Mouse (Mus musculus) hindbrain, postnatal 0 days (tissue): Measurements from ENCODE around the gene Gm20388. TPM values are rescaled to one million over a fixed set of nuclear protein-coding genes. Genes with fewer than 3 reads are reported as not detected.

Experiments
- ATAC-seq: fragments of 200-750 bp; cut with Nextera tagmentation; 2 replicates; pipeline ENCODE4 v1.8.0; 2017; ENCODE audit warnings: mild to moderate bottlenecking, moderate TSS enrichment, moderate library complexity
- DNase-seq: peaks from one replicate; pipeline ENCODE4 v3.0.0-alpha.2; 2015; ENCODE audit warnings: low spot score
- H3K27ac ChIP-seq: fragments of 300-500 bp; sonication (generic); 2 replicates; pipeline ENCODE4 v1.5.1; 2014; ENCODE audit warnings: mild to moderate bottlenecking
- H3K27me3 ChIP-seq: fragments of 300-500 bp; sonication (generic); 2 replicates; pipeline ENCODE4 v1.6.1; 2014; ENCODE audit warnings: low read length, mixed read lengths; ENCODE audit not compliant: insufficient read depth
- H3K36me3 ChIP-seq: fragments of 300-500 bp; sonication (generic); 2 replicates; pipeline ENCODE4 v1.6.1; 2014; ENCODE audit warnings: low read length, mixed read lengths; ENCODE audit not compliant: insufficient read depth
- H3K4me1 ChIP-seq: fragments of 300-500 bp; sonication (generic); 2 replicates; pipeline ENCODE4 v1.6.1; 2014; ENCODE audit warnings: antibody characterized with exemption, low read length, mixed read lengths; ENCODE audit not compliant: insufficient read depth
- H3K4me2 ChIP-seq: fragments of 300-500 bp; sonication (generic); 2 replicates; pipeline ENCODE4 v1.6.1; 2014; ENCODE audit warnings: low read depth, mild to moderate bottlenecking, low read length, moderate library complexity, mixed read lengths
- H3K4me3 ChIP-seq: fragments of 300-500 bp; sonication (generic); 2 replicates; pipeline ENCODE4 v1.5.1; 2014; ENCODE audit warnings: low read length
- H3K9ac ChIP-seq: fragments of 300-500 bp; sonication (generic); replicated peaks from 2 replicates; pipeline ENCODE4 v1.6.1; 2014; ENCODE audit warnings: mild to moderate bottlenecking, low read length, moderate library complexity, mixed read lengths
- H3K9me3 ChIP-seq: fragments of 300-500 bp; sonication (generic); 2 replicates; pipeline ENCODE4 v1.6.1; 2016; ENCODE audit warnings: low read length, mixed read lengths
- CTCF ChIP-seq: IDR thresholded peaks from 2 replicates; pipeline ENCODE4 v1.5.1; 2016; ENCODE audit warnings: antibody characterized with exemption, control low read depth, low read depth
- WGBS: fragments of 180-500 bp; shearing (Covaris S2); extraction: QIAGEN DNeasy Blood & Tissue Kit; methylation state at CpG from one replicate; pipeline ENCODE4 v1.1.7; 2014; 5-methylcytosine and 5-hydroxymethylcytosine counted together
- polyA plus RNA-seq: library from polyadenylated mRNA; unstranded; fragments of >200 nt; fragmentation: Nextera tagmentation; extraction: Ambion mirVana; gene quantifications from 2 replicates; pipeline ENCODE4 v1.2.1, GENCODE M21; 2015
- total RNA-seq: library from RNA; depleted of rRNA; stranded (reverse); fragments of >200 nt; gene quantifications from 2 replicates; pipeline ENCODE4 v1.2.3, GENCODE M21; 2014

The Gm20388 gene
- total and polyA plus RNA-seq, 2 experiments from 2014 or later = 71.3 TPM; not detected in 1

DNA sequence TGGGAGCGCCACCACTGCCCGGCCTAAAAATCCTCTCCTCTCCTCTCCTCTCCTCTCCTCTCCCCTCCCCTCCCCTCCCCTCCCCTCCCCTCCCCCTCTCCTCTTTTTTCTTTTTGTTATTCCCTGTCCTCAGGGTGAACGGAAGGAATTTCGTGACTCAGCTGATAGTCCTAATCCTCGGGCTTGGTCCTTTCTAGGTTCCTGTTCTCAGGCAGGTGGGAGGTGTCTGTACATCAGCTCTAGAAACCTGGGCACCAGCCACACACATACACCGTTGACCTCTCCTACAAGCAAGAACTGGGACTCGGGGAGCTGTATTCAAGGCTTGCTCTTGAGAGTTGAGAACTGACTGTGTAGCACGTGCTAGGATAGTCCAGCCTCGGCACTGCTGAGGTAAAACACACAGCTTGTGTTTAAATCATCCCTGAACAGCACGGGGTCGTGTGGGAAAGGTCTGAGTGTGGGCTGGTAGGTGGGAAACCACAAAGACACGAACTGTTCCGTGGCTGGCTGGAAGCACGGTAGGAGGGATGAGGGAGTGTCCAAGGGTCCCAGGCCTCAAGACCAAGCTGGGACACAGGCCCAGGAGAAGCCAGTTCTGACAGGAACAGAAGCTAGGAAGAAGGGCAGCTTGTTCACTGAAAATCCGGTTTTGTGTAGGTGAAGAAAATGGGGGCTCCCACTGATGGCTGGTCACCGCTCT, 620.5 kb downstream of the Gm20388 start:
- Histone ChIP-seq H3K27ac (no peak overlapping the region), H3K27me3 (no peaks in the 10 kb centered on the region), H3K9me3 (no peaks in the 10 kb centered on the region), H3K36me3 (no peaks in the 10 kb centered on the region), H3K4me2 (no peak overlapping the region), H3K4me3 (no peak overlapping the region), H3K9ac (no peak overlapping the region), H3K4me1 (peaks cover 37% of the 10 kb centered on the region)
- TF ChIP-seq CTCF = no peak
- no peak for DNase-seq
- WGBS = 62% methylated on average over 16 of the region's 16 CpGs
- no peak for ATAC-seq

DNA sequence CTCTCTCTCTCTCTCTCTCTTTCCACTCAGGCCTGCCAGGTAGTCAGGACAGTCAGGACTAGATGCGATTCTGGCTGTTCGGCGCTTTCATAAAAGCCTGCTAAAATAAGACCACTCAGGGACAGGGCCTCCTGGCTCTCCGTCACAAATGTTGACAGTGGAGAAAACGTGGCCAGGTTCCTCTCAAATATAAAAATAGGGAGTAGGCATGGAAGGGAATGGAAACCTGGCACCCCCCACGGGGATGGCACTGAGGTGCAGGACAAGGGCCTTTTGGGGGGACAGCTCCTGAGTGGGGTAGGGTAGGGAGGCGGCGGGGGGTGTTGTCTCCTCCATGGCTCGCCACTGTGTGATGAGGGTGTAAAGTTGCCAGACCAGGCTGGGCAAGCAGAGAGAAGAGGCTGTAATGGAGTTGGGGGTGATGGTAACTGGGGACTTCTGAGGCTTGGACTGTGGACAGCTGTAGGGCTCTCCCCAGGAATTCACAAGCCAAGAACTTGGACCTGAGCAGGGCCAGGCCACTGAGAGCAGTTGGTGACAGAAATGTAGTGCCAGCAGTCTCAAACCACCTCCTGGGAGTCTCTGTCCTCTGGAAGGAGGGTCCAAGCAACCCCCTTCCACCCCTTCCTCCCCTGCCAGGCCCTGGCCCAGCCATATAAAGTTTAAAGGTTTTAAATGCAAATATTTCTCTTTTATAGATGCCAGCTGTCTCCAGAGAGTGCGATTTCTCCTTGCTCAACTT, 621.3 kb downstream of the Gm20388 start:
- H3K27ac ChIP-seq = peak overlapping the region; percentile 60
- H3K4me1 ChIP-seq = peaks cover 44% of the 10 kb centered on the region
- no peaks in the 10 kb centered on the region for H3K9me3 ChIP-seq
- no peaks in the 10 kb centered on the region for H3K36me3 ChIP-seq
- no peak overlapping the region for H3K9ac ChIP-seq
- no peak overlapping the region for H3K4me2 ChIP-seq
- WGBS = 53% methylated on average over 10 of the region's 10 CpGs
- ATAC-seq (peak; percentile 6; the same call in 1 of the 2 replicates), DNase-seq (peak; percentile 40)
- no peaks in the 10 kb centered on the region for H3K27me3 ChIP-seq
- no peak overlapping the region for H3K4me3 ChIP-seq
- TF ChIP-seq CTCF = no peak

DNA sequence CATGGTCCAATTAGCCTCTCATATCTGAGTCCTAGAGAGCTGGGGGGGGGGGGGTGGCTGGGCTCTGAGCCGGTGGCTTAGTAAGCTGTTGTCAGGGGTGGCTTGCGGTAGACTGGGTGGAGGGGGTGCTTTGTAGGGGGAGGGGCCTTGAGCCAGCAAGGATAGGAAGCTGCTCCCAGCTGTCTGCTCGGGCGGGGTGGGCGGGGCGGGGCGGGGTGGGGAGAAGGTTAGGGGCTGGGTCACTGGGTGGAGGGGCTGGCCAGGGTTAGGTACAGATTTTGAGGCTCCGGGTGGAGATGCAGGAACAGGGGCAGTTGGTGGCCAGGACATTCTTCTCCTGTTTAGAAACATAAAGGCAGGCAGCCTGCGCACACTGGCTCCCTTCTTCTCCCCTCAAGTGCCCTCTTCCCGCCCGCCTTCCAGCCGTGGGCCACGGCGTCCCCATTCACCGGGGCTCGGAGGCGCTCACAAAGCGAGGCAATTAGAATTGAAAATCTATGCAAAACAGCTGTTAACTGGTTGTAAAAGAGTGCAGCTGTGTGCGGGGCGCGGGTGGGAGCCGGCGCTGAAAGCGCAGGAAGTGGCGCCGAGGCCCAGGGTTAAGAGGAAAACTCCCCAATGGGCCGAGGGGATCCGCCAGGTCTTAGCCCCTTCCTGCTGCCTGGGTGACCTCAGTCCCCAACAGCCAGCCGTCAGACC, 622.0 kb downstream of the Gm20388 start:
- no peak for TF ChIP-seq CTCF
- Histone ChIP-seq H3K9me3 (no peaks in the 10 kb centered on the region), H3K4me3 (no peak overlapping the region), H3K27me3 (no peaks in the 10 kb centered on the region), H3K4me1 (peaks cover 43% of the 10 kb centered on the region), H3K9ac (no peak overlapping the region), H3K36me3 (no peaks in the 10 kb centered on the region), H3K27ac (no peak overlapping the region), H3K4me2 (peak overlapping the region; percentile 38)
- 8% methylated on average over 27 of the region's 29 CpGs for WGBS
- ATAC-seq = peak; percentile 31; the same call in 1 of the 2 replicates
- DNase-seq = peak; percentile 63

DNA sequence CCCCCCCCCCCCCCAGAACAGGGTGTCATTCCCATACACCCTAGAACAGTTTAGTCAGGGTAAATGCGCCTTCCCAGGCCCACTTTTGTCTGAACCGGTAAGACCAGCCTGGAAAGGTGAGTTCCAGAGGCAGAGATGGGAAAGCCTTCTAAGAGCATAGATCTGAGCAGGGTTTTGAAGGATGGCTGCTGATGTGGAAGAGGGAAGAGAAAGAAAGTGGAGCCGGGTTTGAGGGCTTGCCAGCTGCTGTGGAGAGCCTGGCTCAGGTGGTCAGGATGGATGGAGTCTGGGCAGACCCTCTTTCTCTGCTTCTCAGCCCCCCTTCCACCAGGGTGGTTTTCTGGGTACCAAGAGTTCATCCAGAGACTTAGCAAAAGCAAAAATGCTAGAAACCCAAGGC, 622.7 kb downstream of the Gm20388 start:
- H3K27me3 ChIP-seq = no peaks in the 10 kb centered on the region
- peak overlapping the region; percentile 38 for H3K4me2 ChIP-seq
- H3K9ac ChIP-seq = no peak overlapping the region
- H3K27ac ChIP-seq = no peak overlapping the region
- ATAC-seq (no peak), DNase-seq (no peak)
- no peak for TF ChIP-seq CTCF
- H3K36me3 ChIP-seq = no peaks in the 10 kb centered on the region
- WGBS = 46% methylated on average over 3 of the region's 3 CpGs
- no peaks in the 10 kb centered on the region for H3K9me3 ChIP-seq
- H3K4me1 ChIP-seq = peaks cover 42% of the 10 kb centered on the region
- no peak overlapping the region for H3K4me3 ChIP-seq

DNA sequence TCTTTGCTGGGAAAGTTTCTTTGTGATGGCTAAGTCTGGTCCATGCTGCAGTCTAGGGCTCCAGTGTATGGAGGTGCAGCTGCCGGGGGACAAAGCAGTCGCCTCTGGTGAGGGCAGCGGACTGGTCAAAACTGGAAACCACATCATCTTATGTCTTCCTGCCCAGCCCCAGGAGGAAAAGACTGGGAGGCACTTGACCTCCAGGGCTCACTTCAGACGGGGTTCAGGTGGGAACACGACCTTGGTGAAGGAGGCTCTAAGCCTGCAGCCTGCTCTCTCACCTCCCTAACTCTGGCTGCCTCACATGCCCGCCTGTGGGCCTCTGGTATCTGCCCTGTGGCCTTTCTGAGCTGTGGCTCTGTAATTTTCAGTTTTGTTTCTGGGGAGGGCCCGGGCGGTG, 623.4 kb downstream of the Gm20388 start:
- Histone ChIP-seq H3K9me3 (no peaks in the 10 kb centered on the region), H3K4me1 (peaks cover 49% of the 10 kb centered on the region), H3K27me3 (no peaks in the 10 kb centered on the region), H3K4me3 (no peak overlapping the region), H3K36me3 (no peaks in the 10 kb centered on the region), H3K4me2 (no peak overlapping the region), H3K27ac (0 out of 2 replicates have a peak overlapping the region, but pooled peaks have one; percentile 15), H3K9ac (no peak overlapping the region)
- DNase-seq = no peak
- ATAC-seq = no peak
- 44% methylated on average over 8 of the region's 8 CpGs for WGBS
- no peak for TF ChIP-seq CTCF

DNA sequence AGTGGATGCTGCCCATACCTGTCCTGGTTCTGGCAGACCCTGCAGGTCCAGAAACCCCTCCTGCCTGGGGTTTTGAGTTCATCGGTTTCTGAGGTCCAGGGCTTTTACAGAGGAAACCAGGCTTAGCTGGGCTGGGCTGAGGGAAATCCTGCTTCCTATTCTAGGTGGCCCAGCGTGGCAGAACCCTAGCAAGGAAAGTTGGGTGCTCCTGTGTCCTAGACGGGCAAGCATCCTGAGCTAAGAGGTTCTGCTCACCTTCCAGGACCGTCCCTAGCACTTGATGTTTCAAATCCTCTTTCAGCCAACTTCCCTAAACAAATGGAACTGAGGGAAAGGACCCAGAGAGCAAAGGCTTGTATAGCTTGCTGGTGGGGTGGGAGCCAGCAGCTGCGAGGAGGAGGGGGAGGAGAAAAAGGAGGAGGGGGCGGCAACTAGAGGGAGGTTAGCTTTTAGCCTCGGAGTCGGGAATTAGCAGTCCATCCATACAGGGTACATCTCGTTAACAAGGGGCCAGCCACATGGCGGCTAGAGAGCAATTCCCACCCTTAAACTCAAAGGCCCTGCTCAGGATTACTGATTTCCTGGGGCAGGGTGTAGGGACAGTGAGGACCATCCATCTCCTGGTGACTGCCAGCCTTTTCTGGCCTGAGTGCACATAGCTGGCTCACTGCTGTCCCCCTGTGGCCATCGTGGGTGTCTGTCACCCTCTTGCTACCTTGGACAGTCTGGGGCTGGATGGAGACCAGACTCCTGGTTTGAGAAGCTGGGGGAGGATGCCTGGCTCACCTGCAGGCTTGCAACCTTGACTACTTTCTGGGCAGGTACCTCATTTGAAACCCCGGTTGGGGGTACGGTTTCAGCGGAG, 624.1 kb downstream of the Gm20388 start:
- Histone ChIP-seq H3K4me1 (peaks cover 49% of the 10 kb centered on the region), H3K27me3 (no peaks in the 10 kb centered on the region), H3K9me3 (no peaks in the 10 kb centered on the region), H3K4me2 (peak overlapping the region; percentile 99; the same call in 1 of the 2 replicates), H3K27ac (0 out of 2 replicates have a peak overlapping the region, but pooled peaks have one; percentile 92), H3K4me3 (peak overlapping the region; percentile 62; the same call in 1 of the 2 replicates), H3K36me3 (no peaks in the 10 kb centered on the region), H3K9ac (no peak overlapping the region)
- ATAC-seq (peak; percentile 76), DNase-seq (peak; percentile 93)
- WGBS = 11% methylated on average over 14 of the region's 14 CpGs
- TF ChIP-seq CTCF = peak; percentile 99
